Mouse (Mus musculus) ES-Bruce4 (cell line): ENCODE results near the gene Atxn1. TPM values are rescaled to one million over a fixed set of nuclear protein-coding genes. Genes with fewer than 3 reads are reported as not detected.

Source experiments
- H3K27ac ChIP-seq: 2 replicates; pipeline ENCODE4 v1.5.1; 2012; ENCODE audit warnings: low read length, inconsistent platforms; ENCODE audit not compliant: insufficient read depth
- H3K27me3 ChIP-seq: 2 replicates; pipeline ENCODE4 v1.6.1; 2012; ENCODE audit warnings: mild to moderate bottlenecking, low read length, inconsistent platforms; ENCODE audit not compliant: control insufficient read depth, poor library complexity, insufficient read depth, severe bottlenecking
- H3K36me3 ChIP-seq: 2 replicates; pipeline ENCODE4 v1.6.1; 2012; ENCODE audit warnings: inconsistent platforms, mild to moderate bottlenecking, low read length, moderate library complexity; ENCODE audit not compliant: control insufficient read depth, poor library complexity, insufficient read depth, severe bottlenecking
- H3K4me1 ChIP-seq: one replicate; pipeline ENCODE4 v1.8.1; 2011; ENCODE audit warnings: low read length; ENCODE audit not compliant: control insufficient read depth, insufficient read depth
- H3K4me3 ChIP-seq: 2 replicates; pipeline ENCODE4 v1.5.1; 2011; ENCODE audit warnings: low read depth, mild to moderate bottlenecking, low read length
- H3K9ac ChIP-seq: 2 replicates; pipeline ENCODE4 v1.6.1; 2012; ENCODE audit warnings: low read depth, mild to moderate bottlenecking, inconsistent platforms; ENCODE audit not compliant: poor library complexity, severe bottlenecking
- H3K9me3 ChIP-seq: replicated peaks from 2 replicates; pipeline ENCODE4 v1.6.1; 2012; ENCODE audit warnings: mild to moderate bottlenecking, low read length, inconsistent platforms; ENCODE audit not compliant: control insufficient read depth, poor library complexity, insufficient read depth, severe bottlenecking
- CTCF ChIP-seq: IDR thresholded peaks from one replicate; pipeline ENCODE4 v1.8.1; 2011; ENCODE audit warnings: low read depth, low read length
- EP300 ChIP-seq: IDR thresholded peaks from 2 replicates; pipeline ENCODE4 v1.6.1; 2011; ENCODE audit warnings: low read depth, low read length; ENCODE audit not compliant: insufficient read depth
- POLR2A ChIP-seq: IDR thresholded peaks from one replicate; pipeline ENCODE4 v1.8.1; 2011; ENCODE audit warnings: low read length; ENCODE audit not compliant: insufficient read depth
- polyA plus RNA-seq: library from polyadenylated mRNA; stranded (reverse); fragments of >200 nt; gene quantifications from 2 replicates; pipeline ENCODE4 v1.2.4, GENCODE M21; 2011; ENCODE audit warnings: low read depth; ENCODE audit not compliant: missing spikeins, insufficient read depth, insufficient read length

Gene Atxn1
- polyA plus RNA-seq, 1 experiment: 10.1 TPM

DNA sequence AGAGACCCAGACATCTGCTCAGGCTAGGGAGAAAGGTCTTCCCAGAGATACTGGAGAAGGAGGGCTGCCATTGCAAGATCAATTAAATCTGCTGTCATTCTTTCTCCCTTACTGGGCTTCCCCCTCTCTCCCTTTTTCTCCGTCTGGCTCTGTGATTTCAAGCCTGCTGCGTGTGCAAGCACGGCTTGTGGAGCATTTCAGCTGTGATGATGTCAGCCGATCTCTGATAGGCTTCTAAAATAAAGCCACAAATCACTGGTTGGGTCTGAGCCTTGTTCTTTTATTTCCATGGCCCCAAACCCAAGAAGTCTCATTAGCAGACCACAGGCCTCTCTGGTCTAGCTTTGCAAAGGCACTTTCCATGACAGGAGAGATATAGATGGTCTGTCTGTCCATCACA, 399.9 kb downstream of the Atxn1 start:
- Histone ChIP-seq H3K27me3 (no peaks in the 10 kb centered on the region), H3K36me3 (no peaks in the 10 kb centered on the region), H3K9me3 (no peaks in the 10 kb centered on the region), H3K4me1 (no peaks in the 10 kb centered on the region), H3K4me3 (no peak overlapping the region), H3K27ac (no peak overlapping the region), H3K9ac (no peak overlapping the region)
- TF ChIP-seq POLR2A (no peak), EP300 (no peak), CTCF (no peak)

DNA sequence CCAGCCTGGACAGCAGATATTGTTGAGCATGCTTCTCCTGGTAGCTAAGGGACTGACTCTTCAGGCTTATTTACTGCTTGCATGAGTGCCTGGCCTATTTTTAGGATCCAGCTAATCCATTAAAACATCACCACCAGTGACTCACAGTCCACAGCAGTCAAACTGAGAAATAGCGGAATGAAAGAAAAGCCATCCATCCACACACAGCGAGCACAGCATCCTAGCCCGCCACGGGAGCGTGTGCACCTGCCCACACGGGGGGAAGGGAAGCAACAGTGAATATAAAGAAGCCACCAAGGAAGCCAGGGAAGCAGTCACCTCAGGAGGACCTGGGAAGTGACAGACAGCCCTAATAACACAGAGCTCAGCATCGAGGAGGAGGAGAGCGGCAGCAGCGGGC, 402.8 kb downstream of the Atxn1 start:
- Histone ChIP-seq H3K9ac (no peak overlapping the region), H3K4me3 (no peak overlapping the region), H3K27me3 (no peaks in the 10 kb centered on the region), H3K4me1 (no peaks in the 10 kb centered on the region), H3K36me3 (no peaks in the 10 kb centered on the region), H3K27ac (no peak overlapping the region), H3K9me3 (no peaks in the 10 kb centered on the region)
- TF ChIP-seq CTCF: no peak
- no peak for TF ChIP-seq EP300
- no peak for TF ChIP-seq POLR2A

DNA sequence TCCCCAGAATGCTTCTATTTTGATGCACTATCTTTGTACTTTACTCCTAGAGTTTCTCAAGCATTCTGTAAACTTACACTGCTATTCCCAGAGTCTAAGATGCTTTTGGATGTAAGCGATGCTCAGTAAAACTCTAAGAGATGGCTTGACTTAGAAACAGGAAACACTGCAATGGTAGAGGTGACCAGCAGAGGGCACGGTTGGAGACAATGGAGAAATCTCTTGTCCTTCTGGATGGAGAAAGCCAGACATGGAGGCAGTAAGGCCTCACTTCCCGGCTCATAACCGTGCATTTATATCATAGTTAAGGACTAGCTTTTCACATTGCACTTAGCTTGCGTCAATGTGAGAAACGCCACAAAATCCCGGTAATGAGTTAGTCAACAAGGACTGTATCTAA, 404.3 kb downstream of the Atxn1 start:
- H3K9ac ChIP-seq: no peak overlapping the region
- no peak overlapping the region for H3K4me3 ChIP-seq
- H3K4me1 ChIP-seq: no peaks in the 10 kb centered on the region
- no peak overlapping the region for H3K27ac ChIP-seq
- no peaks in the 10 kb centered on the region for H3K27me3 ChIP-seq
- no peak for TF ChIP-seq POLR2A
- TF ChIP-seq CTCF: peak; percentile 5
- no peaks in the 10 kb centered on the region for H3K9me3 ChIP-seq
- no peaks in the 10 kb centered on the region for H3K36me3 ChIP-seq

DNA sequence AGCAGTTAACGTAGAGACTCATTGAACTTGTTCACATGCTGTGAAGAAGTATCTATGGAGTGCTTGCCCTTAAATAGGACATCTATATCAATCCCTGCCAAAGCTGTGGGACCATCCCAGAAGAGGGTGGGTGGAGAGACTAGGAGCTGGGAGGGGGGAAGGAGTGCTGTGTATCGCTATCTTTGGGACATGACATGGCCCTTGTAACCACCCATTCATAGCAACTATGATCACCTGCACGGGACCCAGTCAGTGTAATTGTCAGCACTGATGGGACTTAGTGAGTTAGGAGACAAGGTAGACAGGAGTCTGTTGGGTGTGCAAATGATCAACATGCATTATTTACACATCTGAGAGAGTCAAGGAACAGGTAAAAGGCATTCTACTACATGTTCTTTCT, 405.6 kb downstream of the Atxn1 start:
- H3K27ac ChIP-seq: no peak overlapping the region
- no peaks in the 10 kb centered on the region for H3K4me1 ChIP-seq
- TF ChIP-seq EP300 (no peak), CTCF (no peak), POLR2A (no peak)
- H3K4me3 ChIP-seq: no peak overlapping the region
- H3K9ac ChIP-seq: no peak overlapping the region
- H3K36me3 ChIP-seq: no peaks in the 10 kb centered on the region
- no peaks in the 10 kb centered on the region for H3K9me3 ChIP-seq
- H3K27me3 ChIP-seq: no peaks in the 10 kb centered on the region

DNA sequence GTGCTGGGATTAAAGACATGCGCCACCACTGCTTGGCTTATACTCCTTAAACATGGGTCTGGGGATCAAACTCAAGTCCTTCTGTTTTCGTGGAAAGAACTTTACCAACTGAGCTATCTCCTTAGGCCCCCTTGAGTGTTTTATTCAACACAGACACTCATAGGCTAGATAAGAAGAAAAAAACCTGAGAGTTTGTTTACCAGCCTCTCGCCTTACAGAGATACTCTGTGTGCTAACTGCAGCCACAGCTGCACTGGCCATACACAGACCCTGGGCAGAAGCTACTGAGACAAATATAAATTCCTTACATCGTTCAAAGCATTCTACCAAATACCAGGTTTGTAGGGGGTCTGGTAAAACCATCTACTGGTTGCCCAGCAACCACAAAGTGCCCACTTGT, 406.4 kb downstream of the Atxn1 start:
- TF ChIP-seq EP300: no peak
- TF ChIP-seq CTCF: no peak
- no peak for TF ChIP-seq POLR2A
- Histone ChIP-seq H3K27ac (no peak overlapping the region), H3K27me3 (no peaks in the 10 kb centered on the region), H3K9ac (no peak overlapping the region), H3K4me3 (no peak overlapping the region), H3K9me3 (no peaks in the 10 kb centered on the region), H3K36me3 (no peaks in the 10 kb centered on the region), H3K4me1 (no peaks in the 10 kb centered on the region)

DNA sequence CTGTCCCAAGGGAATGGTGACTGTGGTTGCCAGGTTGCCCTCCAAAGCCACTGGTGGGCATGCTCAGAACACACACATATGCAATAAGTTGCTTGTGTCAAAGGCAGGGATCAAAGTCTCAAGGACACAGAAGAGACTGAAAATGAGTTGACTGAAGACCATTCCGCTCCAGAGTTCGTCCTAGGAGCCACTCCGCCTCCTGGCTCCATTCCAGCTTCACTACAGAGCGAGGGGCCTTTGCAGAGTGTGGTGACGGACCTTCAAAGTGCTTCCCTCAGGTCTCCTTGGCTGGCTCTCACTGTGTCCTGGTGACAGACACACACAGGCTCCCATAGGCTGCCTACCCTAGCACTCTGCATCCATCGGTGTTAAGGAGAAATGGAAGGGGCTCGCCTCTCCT, 411.1 kb downstream of the Atxn1 start:
- H3K9me3 ChIP-seq: no peaks in the 10 kb centered on the region
- no peaks in the 10 kb centered on the region for H3K36me3 ChIP-seq
- no peak for TF ChIP-seq EP300
- no peak for TF ChIP-seq CTCF
- no peak for TF ChIP-seq POLR2A

More for the DNA sequence above, 411.1 kb downstream of the Atxn1 start:
- no peaks in the 10 kb centered on the region for H3K27me3 ChIP-seq
- H3K4me3 ChIP-seq: no peak overlapping the region
- H3K27ac ChIP-seq: no peak overlapping the region
- H3K4me1 ChIP-seq: no peaks in the 10 kb centered on the region
- H3K9ac ChIP-seq: no peak overlapping the region
